Mouse (Mus musculus): Measurements from ENCODE around the gene Dhx57.

GRCm38 (mm10) chr17:80237475-80237874 lies 52.8 kb downstream of the Dhx57 start:
- TF ChIP-seq CTCF (IDR thresholded peaks at IDR 0.05; ENCODE audit: control insufficient read depth, insufficient read depth, low read length) (no peak), POLR2A (IDR thresholded peaks at IDR 0.05; ENCODE audit: borderline replicate concordance, control insufficient read depth, low read depth, low read length) (no peak)

Measured in bone marrow, adult 2 months (tissue).